Mouse (Mus musculus) telencephalon, adult 2 months (tissue): Measurements from ENCODE around the gene Myo1e.
"Not testable (repeated sequence)": the region's sequence is repeated elsewhere in the genome, so short reads cannot be mapped to it uniquely, and the experiment has no call there.

Source experiments
- DNase-seq: peaks from one replicate; pipeline ENCODE4 v3.0.0-alpha.2; 2011; ENCODE audit warnings: low read depth, low spot score

Myo1e gene

DNA sequence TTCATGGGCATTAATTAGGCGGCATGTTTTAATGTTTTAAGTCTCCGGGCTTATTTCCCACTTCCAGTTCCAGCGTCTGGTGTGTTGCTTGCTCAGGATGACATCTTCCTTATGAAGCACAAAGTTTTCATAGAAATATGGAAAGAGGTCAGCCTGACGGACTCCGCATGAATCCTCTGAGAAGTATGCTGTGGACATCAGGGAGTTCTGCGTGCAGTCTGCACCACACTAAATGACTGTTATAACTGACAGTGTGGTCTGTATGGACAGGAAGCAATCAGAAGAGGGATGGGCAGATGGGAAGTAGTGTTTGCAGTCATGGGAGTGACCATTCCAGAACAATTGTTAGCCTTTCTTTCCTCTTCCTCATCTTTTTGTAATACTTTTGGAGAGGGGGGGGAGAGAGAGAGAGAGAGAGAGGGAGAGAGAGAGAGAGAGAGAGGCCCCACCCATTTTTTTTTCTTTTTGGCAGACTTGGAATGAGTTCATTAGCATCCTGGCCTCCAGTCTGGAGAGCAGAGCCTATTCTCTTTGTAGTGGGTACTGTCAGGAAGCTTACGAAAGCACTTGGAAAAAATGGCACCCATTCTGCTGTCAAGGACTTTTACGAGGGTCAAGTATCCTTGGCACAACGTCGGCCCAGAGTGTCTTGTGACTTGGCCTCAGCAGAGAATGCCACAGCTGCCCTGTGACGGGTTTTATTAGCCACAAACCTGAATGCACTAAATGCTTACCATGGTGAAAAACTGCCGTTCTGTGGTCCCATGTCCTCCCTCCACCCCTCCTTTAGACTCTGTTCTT, 42.9 kb downstream of the Myo1e start:
- no peak for DNase-seq

GRCm38 (mm10) chr9:70251441-70251985, 44.4 kb downstream of the Myo1e start:
- no peak for DNase-seq

DNA sequence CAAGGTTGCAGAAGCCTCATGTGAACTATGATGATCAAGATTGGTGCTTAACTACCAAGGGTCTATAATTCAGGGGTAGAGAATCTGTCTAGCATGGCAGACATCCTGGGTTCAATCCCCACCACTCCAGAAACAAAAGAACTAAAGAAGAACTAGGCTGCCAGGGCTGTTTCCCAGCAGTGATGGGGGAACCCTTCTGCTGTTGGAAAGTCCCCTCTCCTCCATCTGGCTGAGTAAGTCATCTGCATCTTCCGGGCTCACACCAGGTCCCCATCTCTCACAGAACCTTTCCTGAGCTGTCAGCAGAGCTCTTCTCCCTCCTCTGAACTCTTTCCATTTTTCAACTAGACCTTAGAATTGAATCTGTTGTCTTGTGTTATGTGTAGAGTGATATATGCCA, 45.9 kb downstream of the Myo1e start:
- DNase-seq: no peak

- no peak for DNase-seq
Observed at GRCm38 (mm10) chr9:70255005-70255404, 47.9 kb downstream of the Myo1e start.

- not testable (repeated sequence) for DNase-seq
Observed at GRCm38 (mm10) chr9:70256027-70256426, 48.9 kb downstream of the Myo1e start.

DNA sequence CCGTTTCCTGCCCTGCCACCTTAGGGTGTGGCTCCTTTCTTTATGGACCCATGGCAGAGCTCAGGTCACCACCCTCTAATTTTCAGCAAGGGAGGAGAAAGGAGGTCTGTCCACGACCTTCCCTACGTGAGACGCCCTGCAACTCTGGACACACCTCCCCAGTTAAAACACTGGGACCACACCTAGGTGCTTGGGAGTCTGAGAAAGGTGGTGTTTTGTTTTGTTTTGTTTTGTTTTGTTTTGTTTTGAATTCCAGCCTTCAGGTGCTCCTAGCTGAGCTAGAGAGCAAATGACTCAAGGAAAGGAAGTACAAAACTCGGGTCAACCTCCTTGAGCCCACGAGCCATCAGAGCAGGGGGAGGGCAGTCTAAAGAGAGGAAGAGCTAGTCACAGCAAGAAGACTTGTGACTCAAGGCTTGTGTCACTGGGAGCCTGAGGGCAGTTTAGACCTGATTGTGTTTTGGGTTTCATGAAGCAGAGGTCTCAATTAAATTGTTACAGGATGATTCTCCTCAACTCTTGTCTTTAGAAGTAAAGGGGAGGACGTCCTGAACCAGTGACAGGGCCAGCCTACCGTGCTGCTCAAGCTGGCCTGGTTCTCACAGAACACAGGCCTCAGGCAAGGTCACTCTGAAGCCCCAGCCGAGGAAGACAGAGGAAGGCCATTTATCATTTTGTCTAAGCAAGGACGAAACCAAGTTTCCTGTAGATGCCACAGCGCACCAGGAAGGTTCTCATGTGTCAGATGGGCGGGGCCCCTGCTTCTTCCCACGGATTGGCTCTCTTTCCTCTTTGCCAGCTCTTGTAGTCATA, 50.3 kb downstream of the Myo1e start:
- DNase-seq: no peak

DNA sequence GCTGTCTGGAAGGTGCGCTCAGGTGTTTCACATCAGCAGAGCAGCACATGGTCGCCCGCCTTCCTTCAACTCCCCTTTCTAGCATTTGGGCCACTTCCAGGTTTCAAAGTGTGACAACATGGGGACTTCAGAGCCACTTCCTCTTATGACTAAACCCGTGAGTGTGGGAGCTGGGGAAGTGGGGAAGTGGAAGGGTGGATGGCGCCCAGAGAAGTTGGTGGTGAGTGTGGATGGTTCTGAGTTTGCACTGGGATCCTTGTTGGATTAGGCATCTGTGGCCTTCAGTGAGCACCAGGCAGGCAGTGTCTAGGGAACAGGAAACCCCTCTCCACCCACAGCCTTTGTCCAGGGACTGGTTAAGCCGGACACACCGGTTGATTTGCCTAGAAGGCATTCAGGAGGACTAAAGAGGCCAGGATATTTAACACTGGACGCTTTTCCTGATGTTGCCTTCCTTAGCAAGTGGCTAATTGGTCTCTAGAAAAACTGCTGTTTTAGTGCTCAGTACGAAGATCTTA, 53.2 kb downstream of the Myo1e start:
- no peak for DNase-seq

DNA sequence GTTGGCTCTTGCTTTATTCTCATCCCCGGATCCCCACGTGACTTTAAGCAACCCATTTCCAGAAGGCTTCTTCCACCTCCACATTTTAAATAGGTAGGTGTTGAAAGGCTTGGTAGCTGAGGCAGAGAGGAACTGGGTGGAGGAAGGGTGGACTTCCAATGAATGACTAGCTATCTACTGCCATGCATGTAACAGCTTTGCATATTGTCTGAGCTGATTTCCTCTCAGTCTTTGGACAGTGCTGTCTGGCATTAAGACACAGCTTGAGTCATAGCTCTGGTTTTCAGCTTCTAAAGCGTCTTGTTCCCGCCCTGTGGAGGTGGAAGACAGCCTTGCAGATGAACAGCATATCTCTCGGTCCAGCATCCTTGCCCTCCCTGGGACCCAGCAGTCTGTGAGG, 54.5 kb downstream of the Myo1e start:
- DNase-seq: peak; percentile 23

DNA sequence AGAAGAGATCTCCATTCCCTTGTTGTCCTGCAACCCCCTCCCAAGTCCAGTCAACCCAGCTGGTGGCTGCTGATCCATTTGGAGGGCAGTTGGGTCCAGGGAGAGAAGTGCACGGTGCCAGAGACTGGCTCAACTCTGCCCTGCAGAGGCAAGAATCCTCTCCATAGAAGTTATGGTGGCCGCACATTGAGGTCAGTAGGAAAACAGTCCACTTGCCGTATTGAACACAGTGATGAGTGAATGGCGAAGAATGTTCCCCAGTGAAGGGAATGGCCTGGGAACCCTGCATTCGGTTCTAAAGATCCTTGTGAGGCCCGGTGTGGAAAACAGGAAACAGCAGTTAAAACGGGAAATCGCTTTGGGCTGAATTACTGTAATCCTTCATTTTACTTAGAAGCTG, 56.0 kb downstream of the Myo1e start:
- no peak for DNase-seq

DNA sequence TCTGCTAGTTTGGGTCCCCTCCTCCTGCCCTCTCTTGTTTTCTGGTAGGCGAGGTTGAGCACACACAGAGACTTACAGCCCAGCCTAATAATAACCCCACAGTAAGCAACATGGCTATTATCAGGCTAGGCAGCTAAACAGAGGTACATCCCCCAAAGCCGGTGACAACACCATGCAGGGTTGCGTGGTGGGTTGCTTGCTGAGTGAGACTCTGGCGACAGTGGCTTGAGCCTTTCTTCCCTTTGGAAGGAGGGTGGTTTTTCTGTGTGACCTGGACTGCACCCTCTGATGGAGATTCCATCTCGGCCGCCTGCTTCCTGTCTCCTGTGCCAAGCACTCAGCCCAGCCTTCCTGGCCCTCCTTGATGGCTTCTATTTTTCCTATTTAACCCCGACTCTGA, 56.6 kb downstream of the Myo1e start:
- DNase-seq: no peak

- no peak for DNase-seq
Observed at GRCm38 (mm10) chr9:70265513-70265912, 58.4 kb downstream of the Myo1e start.

DNA sequence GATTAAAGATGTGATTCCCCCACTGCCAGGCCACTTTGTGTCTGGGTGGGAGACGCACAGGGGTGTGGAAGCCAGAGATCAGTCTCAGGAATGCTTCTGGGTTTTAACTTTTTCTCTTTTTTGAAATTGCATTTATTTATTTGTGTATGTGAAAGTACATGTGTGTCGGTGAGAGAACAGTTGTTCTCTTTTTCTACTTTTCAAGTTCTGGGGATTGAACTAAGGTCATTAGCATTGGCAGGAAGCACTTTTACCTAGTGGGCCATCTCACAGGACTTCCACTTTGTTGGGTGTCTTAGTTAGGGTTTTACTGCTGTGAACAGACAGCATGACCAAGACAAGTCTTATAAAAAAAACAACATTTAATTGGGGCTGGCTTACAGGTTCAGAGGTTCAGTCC, 59.0 kb downstream of the Myo1e start:
- no peak for DNase-seq

DNA sequence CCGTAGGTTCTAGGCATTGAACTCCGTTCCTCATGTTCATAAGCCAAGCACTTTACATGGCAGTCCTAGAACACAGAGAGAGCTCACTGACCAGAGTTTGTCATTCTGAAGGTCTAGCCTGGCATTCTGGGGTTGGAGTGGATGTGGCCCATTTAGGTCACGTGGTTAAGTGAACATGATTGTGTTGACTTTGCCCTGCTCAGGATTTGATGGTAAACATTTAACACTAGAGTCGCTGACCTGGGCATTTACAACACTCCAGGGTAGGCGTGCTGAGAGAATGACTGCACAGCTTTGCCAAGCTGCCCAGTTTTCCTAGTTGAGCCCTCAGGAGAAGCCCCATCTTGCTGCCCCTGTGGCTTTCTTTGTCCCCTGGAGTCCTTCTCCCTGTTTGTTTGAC, 60.0 kb downstream of the Myo1e start:
- no peak for DNase-seq

GRCm38 (mm10) chr9:70269349-70269748, 62.2 kb downstream of the Myo1e start:
- DNase-seq: no peak

DNA sequence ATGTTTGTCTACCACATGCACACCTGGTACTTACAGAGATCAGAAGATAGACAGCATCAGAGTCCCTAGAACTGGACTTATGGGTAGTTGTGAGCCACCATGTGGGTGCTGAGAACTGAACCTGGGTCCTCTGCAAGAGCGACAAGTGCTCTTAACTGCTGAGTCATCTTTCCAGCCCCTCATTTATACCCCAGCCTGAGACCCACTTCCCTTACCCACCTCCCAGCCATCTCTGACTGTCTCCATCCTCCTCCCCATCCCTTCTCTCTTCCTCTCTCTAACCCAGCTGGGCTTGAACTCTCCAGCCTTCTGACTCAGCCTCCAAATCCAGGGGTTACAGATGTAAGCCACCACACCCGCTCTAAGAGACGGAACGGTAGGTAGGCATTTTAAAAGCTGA, 63.3 kb downstream of the Myo1e start:
- DNase-seq: no peak

DNA sequence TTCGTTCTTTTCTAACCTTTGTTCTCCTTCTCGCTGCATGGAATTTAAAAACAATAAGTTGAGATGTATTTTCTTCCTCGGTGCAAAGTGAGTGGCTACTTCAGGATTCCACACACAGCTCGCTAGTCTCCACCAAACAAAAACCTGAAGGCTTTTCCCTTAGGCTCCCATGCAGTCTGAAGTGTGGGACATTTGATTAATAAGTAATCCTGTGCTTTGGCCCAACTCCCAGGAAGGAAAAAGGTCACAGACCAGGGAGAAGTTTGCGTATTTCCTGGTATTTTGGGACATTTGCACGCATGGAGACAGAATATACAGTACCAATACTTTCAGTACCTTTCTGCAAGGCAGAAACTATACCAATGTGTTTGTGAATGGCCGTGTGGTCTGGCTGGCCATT, 64.0 kb downstream of the Myo1e start:
- no peak for DNase-seq

GRCm38 (mm10) chr9:70271631-70272030, 64.5 kb downstream of the Myo1e start:
- no peak for DNase-seq

- DNase-seq: no peak
Observed at GRCm38 (mm10) chr9:70274071-70274470, 66.9 kb downstream of the Myo1e start.

GRCm38 (mm10) chr9:70274476-70274875, 67.3 kb downstream of the Myo1e start:
- DNase-seq: no peak

DNA sequence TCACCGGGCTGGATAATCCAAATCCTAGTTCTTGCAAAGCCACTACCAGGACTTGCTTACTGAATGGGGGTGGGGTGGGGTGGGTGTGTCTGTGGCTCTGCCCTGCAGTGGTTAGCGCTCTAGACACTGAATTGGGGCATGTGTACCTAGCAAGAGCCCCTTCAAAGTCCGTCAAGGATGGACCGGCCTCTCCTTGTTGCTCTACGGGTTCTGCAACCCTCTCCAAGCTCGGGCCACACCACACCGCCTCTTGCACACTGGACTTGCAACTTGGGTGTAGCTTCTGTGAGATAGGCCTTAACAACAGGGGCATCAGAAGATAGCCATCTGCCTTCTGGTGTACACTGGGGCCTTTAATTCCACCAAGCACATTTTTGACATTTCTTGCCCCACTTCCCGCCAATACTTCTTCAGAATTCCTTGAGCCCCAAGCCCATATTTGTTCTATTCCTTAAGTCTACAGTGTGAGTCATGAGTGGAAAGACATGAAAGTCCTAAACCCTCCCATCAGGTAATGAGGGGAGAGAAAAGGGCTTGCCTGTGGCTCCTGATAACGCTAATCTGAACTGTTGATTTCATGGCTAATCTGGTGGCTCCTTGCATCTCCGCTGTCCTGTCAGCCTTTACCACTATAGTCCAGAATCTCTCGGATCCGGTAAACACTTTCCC, 67.9 kb downstream of the Myo1e start:
- no peak for DNase-seq

DNA sequence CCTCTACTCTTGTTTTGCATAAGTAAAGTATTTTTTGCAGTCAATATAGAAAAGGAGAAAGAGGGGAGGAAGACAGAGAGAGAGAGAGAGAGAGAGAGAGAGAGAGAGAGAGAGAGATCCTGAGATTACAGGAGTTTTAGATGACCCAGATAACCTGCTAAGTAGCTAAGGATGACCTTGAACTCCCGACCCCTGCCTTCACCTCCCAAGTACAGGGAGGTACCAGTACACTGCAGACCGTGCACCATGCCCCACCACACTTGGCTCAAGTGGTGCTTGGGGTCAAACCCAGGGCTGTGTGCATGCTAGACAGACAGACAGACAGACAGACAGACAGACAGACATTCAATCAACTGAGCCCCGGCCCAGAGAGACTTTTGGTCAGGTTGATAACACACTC, 69.9 kb downstream of the Myo1e start:
- DNase-seq: no peak

- DNase-seq: no peak
Observed at GRCm38 (mm10) chr9:70277529-70277982, 70.4 kb downstream of the Myo1e start.
